Mouse (Mus musculus): ENCODE measurements around the gene Lzic. TPM values are rescaled to one million over a fixed set of nuclear protein-coding genes. Genes with fewer than 3 reads are reported as not detected.

Lzic gene
- polyA plus RNA-seq, 1 experiment = 17.8 TPM

DNA sequence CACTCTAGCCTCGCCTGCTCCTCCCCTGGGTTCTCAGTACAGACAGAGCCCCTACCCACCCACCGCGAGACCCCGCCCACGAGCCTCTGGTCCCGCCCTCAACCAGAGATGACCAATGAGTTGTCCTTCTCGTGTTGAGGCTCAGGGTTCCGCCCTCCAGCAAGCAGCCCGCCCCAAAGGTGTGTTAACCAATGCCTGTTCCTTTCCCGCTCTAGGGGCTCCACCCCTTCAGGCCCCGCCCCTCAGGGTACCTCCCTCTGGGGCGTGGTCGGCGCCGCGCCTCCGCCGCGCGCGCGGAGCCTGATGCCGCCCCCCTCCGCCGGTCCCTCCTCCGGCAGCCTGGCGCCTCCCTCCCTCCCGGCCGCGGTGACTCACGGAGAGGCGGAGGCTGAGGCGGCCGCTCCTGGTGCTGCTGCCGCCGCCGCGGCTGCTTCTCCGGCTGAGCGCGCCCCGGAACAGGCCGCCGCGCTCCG, 32.9 kb downstream of the Lzic start, which contains the start of gene Ctnnbip1:
Gene Ctnnbip1, plus strand, starts transcription at position 369 of the 473 bp plus-strand sequence.
- TF ChIP-seq POLR2A (IDR thresholded peaks at IDR 0.05; ENCODE audit: control insufficient read depth, low read depth, low read length) = peak; percentile 42; the same call in 1 of the 2 replicates
- no peak for TF ChIP-seq CTCF (IDR thresholded peaks at IDR 0.05; ENCODE audit: control insufficient read depth, insufficient read depth, insufficient replicate concordance, low read depth, low read length)
- Histone ChIP-seq H3K4me3 (ENCODE audit: control insufficient read depth, low read depth, low read length) (peak within 1 kb of the TSS; percentile 85), H3K27me3 (ENCODE audit: control insufficient read depth, insufficient read depth, low read length) (no peaks in the 10 kb centered on the region), H3K4me1 (ENCODE audit: control insufficient read depth, insufficient read depth, low read length) (peaks cover 8% of the 10 kb centered on the region), H3K36me3 (ENCODE audit: control insufficient read depth, insufficient read depth, low read length) (no peaks in the 10 kb centered on the region), H3K27ac (ENCODE audit: control insufficient read depth, insufficient read depth, low read depth, low read length) (0 out of 2 replicates have a peak within 1 kb of the TSS, but pooled peaks have one; percentile 6)

DNA sequence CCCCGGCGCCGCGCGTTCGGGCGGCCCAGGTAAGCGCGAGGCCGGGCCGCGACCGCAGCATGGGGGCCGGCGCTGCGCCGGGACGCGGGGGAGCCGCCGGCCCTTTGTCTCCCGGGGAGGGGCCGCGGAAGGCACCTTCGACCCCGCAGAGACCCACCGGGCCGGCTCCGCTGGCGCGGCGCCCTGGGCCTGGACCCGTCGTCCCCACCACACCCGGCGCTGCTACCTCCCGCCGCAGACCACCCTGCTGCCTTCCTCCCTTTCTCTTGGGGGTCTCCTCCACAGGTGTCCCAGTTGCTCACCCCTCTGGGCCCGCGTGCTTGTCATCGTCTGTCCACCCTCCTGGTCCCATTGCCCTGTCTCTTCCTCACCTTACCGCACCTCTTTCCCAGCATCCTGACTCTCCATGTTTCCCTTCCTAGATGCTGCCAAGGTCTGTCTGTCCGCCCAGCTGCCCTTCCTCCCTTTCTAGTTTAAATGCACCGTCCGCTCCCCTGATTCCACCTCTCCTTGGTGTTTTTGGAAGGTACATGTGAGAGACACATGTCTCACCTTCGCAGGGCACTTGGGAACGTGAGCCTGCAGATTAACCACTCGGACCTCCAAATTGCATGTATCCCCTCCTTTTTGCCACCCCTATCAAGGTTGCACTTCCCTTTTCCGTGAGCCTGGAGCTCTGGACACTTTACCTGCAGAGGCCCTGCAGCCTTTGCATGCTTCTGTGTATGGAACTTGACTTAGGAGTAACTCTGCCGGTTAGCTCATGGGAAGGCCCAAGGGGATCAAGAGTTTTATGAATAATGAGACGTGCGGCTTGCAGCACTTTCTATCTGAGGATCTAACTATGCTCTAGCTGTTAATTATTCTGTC, 33.6 kb downstream of the Lzic start:
- Histone ChIP-seq H3K27me3 (ENCODE audit: control insufficient read depth, insufficient read depth, low read length) (no peaks in the 10 kb centered on the region), H3K4me1 (ENCODE audit: control insufficient read depth, insufficient read depth, low read length) (peaks cover 8% of the 10 kb centered on the region), H3K4me3 (ENCODE audit: control insufficient read depth, low read depth, low read length) (peak overlapping the region; percentile 85), H3K36me3 (ENCODE audit: control insufficient read depth, insufficient read depth, low read length) (no peaks in the 10 kb centered on the region), H3K27ac (ENCODE audit: control insufficient read depth, insufficient read depth, low read depth, low read length) (0 out of 2 replicates have a peak overlapping the region, but pooled peaks have one; percentile 6)
- TF ChIP-seq CTCF (IDR thresholded peaks at IDR 0.05; ENCODE audit: control insufficient read depth, insufficient read depth, insufficient replicate concordance, low read depth, low read length) (no peak), POLR2A (IDR thresholded peaks at IDR 0.05; ENCODE audit: control insufficient read depth, low read depth, low read length) (no peak)

DNA sequence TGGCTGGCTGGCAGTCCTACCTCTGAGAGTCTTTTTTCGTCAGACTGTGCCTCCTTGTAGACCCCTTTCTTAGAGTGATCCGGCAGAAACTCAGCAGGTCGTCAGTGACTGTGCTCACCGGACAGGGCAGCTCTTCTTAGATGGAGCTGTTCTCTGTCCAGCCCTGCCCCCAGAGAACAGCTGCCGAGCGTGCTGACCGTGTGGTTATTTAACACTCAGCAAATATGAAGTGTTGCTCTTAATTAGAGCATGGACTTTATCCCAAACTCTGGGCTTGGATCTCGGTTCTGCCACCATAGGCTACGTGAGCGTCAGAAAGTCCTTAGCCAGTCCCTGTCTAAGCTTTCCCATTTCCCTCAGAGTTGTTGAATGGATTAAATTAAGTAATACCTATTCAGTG, 36.2 kb downstream of the Lzic start:
- H3K36me3 ChIP-seq (ENCODE audit: control insufficient read depth, insufficient read depth, low read length) = no peaks in the 10 kb centered on the region
- H3K27me3 ChIP-seq (ENCODE audit: control insufficient read depth, insufficient read depth, low read length) = no peaks in the 10 kb centered on the region
- H3K4me1 ChIP-seq (ENCODE audit: control insufficient read depth, insufficient read depth, low read length) = peaks cover 11% of the 10 kb centered on the region
- H3K4me3 ChIP-seq (ENCODE audit: control insufficient read depth, low read depth, low read length) = no peak overlapping the region
- no peak overlapping the region for H3K27ac ChIP-seq (ENCODE audit: control insufficient read depth, insufficient read depth, low read depth, low read length)
- TF ChIP-seq POLR2A (IDR thresholded peaks at IDR 0.05; ENCODE audit: control insufficient read depth, low read depth, low read length) (no peak), CTCF (IDR thresholded peaks at IDR 0.05; ENCODE audit: control insufficient read depth, insufficient read depth, insufficient replicate concordance, low read depth, low read length) (no peak)

DNA sequence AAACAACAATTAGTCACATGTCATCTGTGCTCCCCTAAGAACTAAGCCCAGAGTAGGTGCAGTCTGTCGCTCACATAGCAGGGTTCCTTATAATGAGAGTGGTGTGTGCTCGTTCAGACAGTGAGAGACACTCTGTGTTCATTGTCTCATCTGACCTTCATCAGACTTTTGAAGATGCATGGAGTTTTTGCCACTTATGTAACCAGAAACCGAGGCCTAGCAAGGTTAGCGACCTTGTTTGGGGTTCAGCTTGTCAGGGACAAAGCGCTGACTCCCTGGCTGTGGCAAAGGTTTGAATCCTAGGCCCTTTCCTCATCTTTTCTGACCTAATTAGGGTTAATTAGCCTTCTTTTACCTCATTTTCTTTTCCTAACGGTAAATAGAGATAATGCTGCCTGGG, 38.9 kb downstream of the Lzic start:
- peaks cover 2% of the 10 kb centered on the region; the same call in 1 of the 2 replicates for H3K4me1 ChIP-seq (ENCODE audit: control insufficient read depth, insufficient read depth, low read length)
- H3K36me3 ChIP-seq (ENCODE audit: control insufficient read depth, insufficient read depth, low read length) = no peaks in the 10 kb centered on the region
- H3K27ac ChIP-seq (ENCODE audit: control insufficient read depth, insufficient read depth, low read depth, low read length) = no peak overlapping the region
- H3K4me3 ChIP-seq (ENCODE audit: control insufficient read depth, low read depth, low read length) = no peak overlapping the region
- no peaks in the 10 kb centered on the region for H3K27me3 ChIP-seq (ENCODE audit: control insufficient read depth, insufficient read depth, low read length)
- TF ChIP-seq CTCF (IDR thresholded peaks at IDR 0.05; ENCODE audit: control insufficient read depth, insufficient read depth, insufficient replicate concordance, low read depth, low read length) (no peak), POLR2A (IDR thresholded peaks at IDR 0.05; ENCODE audit: control insufficient read depth, low read depth, low read length) (no peak)

DNA sequence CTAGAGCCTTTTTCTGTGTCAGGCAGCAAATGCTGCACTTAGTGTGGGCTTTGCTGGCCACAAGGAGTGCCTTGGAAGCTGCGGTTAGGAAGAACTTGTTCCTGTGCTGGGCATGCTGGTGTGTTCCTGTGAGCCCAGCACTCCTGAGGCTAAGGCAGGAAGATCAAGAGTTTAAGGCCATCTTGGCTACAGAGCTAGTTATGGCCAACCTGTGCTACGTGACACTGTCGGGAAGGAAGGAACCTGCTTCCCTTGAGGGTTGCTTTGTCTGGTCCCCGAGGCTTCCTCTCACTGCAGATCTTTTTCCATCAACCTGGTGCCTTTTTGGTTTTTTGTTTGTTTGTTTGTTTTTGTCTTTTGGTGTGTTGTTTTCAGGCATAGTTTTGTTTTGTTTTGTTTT, 40.1 kb downstream of the Lzic start:
- Histone ChIP-seq H3K27me3 (ENCODE audit: control insufficient read depth, insufficient read depth, low read length) (no peaks in the 10 kb centered on the region), H3K4me1 (ENCODE audit: control insufficient read depth, insufficient read depth, low read length) (peaks cover 2% of the 10 kb centered on the region; the same call in 1 of the 2 replicates), H3K36me3 (ENCODE audit: control insufficient read depth, insufficient read depth, low read length) (no peaks in the 10 kb centered on the region), H3K4me3 (ENCODE audit: control insufficient read depth, low read depth, low read length) (no peak overlapping the region), H3K27ac (ENCODE audit: control insufficient read depth, insufficient read depth, low read depth, low read length) (no peak overlapping the region)
- TF ChIP-seq POLR2A (IDR thresholded peaks at IDR 0.05; ENCODE audit: control insufficient read depth, low read depth, low read length) = no peak
- TF ChIP-seq CTCF (IDR thresholded peaks at IDR 0.05; ENCODE audit: control insufficient read depth, insufficient read depth, insufficient replicate concordance, low read depth, low read length) = no peak

DNA sequence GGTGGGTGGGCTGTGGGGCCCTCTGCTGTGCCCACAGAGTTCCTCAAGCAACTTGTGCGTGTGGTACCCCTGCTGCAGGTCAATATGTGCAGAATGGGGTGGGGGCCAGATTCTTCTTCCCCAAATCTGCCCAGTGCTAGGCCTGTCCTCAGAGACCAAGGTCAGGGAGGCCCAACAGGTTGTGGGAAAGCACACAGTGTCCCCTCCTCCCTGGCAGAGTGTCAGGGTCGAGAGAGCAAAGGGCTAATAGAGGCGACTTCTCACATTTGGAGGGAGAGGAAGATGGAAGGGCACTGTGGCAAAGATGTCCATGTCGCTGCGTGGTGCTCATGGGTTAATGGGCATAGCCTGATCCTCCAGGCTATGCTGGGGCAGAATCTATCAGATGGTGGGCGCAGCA, 40.8 kb downstream of the Lzic start:
- no peak overlapping the region for H3K4me3 ChIP-seq (ENCODE audit: control insufficient read depth, low read depth, low read length)
- H3K27ac ChIP-seq (ENCODE audit: control insufficient read depth, insufficient read depth, low read depth, low read length) = no peak overlapping the region

DNA sequence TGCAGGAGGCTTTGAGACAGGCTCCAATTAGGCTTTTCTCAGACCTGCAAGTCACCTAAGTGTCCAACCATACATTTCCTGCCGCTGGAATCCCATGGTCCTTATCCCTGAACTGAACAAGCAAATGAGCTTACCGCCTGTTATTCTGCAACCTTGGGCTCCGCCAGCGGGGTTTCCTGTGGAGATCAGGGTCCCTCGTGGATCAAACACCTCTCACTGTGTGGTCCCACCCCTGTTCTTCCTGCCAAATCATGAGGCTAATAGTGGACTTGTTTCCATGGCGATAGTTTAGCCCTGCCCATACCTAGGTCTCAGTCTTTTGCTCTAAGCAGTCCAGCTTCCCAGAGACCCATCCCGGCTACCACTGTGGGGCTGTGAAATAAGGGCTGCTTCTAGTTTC, 41.3 kb downstream of the Lzic start:
- TF ChIP-seq POLR2A (IDR thresholded peaks at IDR 0.05; ENCODE audit: control insufficient read depth, low read depth, low read length) (no peak), CTCF (IDR thresholded peaks at IDR 0.05; ENCODE audit: control insufficient read depth, insufficient read depth, insufficient replicate concordance, low read depth, low read length) (no peak)
- Histone ChIP-seq H3K27ac (ENCODE audit: control insufficient read depth, insufficient read depth, low read depth, low read length) (no peak overlapping the region), H3K27me3 (ENCODE audit: control insufficient read depth, insufficient read depth, low read length) (no peaks in the 10 kb centered on the region), H3K4me1 (ENCODE audit: control insufficient read depth, insufficient read depth, low read length) (peaks cover 2% of the 10 kb centered on the region; the same call in 1 of the 2 replicates), H3K36me3 (ENCODE audit: control insufficient read depth, insufficient read depth, low read length) (no peaks in the 10 kb centered on the region), H3K4me3 (ENCODE audit: control insufficient read depth, low read depth, low read length) (no peak overlapping the region)

More for the DNA sequence above, 40.8 kb downstream of the Lzic start:
- no peaks in the 10 kb centered on the region for H3K27me3 ChIP-seq (ENCODE audit: control insufficient read depth, insufficient read depth, low read length)
- TF ChIP-seq POLR2A (IDR thresholded peaks at IDR 0.05; ENCODE audit: control insufficient read depth, low read depth, low read length) (no peak), CTCF (IDR thresholded peaks at IDR 0.05; ENCODE audit: control insufficient read depth, insufficient read depth, insufficient replicate concordance, low read depth, low read length) (no peak)
- H3K36me3 ChIP-seq (ENCODE audit: control insufficient read depth, insufficient read depth, low read length) = no peaks in the 10 kb centered on the region
- peaks cover 2% of the 10 kb centered on the region; the same call in 1 of the 2 replicates for H3K4me1 ChIP-seq (ENCODE audit: control insufficient read depth, insufficient read depth, low read length)

All from testis, adult 2 months (tissue).